Mouse (Mus musculus) frontal cortex, postnatal 10 days (tissue): ENCODE data around the gene Vmn2r23.
"Not testable (repeated sequence)": the region's sequence is repeated elsewhere in the genome, so short reads cannot be mapped to it uniquely, and the experiment has no call there.

Source experiments
- DNase-seq, 2 experiments: peaks; one replicate each; pipeline ENCODE4 v3.0.0; 2022; ENCODE audit warnings: low spot score in 2 of 2, mixed read lengths in 1 of 2

The Vmn2r23 gene

GRCm38 (mm10) chr6:123702370-123702769 lies at the start of gene Vmn2r23:
Vmn2r23 (plus strand) TSS chr6:123702670.
- no peak for DNase-seq

- DNase-seq: no peak
Observed at GRCm38 (mm10) chr6:123657040-123657439, 45.4 kb upstream of the Vmn2r23 start.

DNA sequence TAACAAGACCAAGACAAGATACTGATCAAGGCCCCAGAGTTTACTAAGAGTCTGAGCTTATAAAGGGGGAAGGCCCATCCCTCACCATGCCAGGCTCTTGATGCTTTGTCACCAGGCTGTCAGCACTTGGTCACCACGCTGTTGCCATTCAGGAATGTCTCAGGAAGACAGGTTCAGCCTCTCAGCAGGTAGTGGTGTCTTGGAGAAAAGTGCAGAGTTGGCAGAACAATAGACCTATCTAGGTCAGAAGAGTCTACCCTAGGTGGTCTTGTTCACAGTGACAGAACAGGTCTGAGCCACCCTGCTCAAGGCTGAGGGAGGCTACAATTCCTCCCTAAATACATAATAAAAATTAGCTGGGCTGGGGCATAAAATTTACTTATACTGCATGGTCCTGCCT lies 5.8 kb upstream of the Vmn2r23 start:
- DNase-seq: not testable (repeated sequence)

DNA sequence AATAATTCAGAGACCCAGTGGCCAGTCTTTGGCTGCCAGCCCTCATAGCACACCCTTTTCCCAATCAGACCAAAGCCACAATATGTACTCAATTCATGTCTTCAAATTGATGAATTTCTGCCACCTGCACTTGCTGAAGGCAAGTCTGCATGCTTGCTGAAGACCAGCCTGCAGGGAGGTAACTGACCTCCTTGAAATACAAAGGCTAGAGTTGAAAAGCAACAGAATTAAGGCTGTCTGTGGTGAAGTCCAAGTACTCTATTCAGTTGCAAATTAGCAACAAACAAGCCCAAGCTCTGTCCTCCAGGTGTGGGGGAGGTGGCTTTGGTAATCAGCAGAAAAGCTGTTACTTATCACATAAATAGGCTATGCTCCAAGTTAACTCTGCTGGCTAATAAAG lies 5.3 kb upstream of the Vmn2r23 start:
- no peak for DNase-seq

- no peak for DNase-seq
Observed at GRCm38 (mm10) chr6:123770031-123770430, 67.6 kb downstream of the Vmn2r23 start.

- no peak for DNase-seq
Observed at GRCm38 (mm10) chr6:123778579-123778978, 76.1 kb downstream of the Vmn2r23 start, which contains the start of gene Vmn2r24. Vmn2r24 (plus strand) TSS chr6:123778879.

DNA sequence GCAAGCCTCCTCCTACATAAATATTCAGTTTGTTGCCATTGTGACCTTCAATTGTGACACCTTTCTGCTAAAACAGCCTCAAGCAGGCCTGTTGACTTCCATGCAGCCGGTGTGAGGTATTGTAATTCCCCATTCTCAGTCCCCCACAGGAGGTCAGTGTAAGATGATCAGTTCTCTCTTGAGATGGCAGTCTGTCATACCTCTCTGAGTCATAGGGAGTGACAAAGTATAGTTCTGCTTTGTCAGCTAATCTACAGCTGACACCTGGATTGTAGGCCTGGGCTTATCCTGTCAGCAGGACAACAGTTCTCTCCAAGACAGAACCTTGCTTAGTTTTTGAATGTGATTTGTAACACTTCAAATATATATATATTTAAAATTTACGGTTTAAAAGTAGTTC lies 82.4 kb downstream of the Vmn2r23 start:
- DNase-seq: no peak

- DNase-seq: no peak
Observed at GRCm38 (mm10) chr6:123793746-123794145, 91.3 kb downstream of the Vmn2r23 start.
